Mouse (Mus musculus): ENCODE measurements at regions not wholly inside any gene's neighbourhood (a gene's known extent, or its start where the extent isn't known, plus 50 kb on each side); places are given as distances from the start of the nearest gene placed in this dataset.

GRCm38 (mm10) chr1:88995945-88996344, 74.3 kb upstream of the Sh3bp4 start:
- TF ChIP-seq CTCF (IDR thresholded peaks at IDR 0.05; ENCODE audit: extremely low read depth, insufficient read depth, low read length) (no peak), POLR2A (IDR thresholded peaks at IDR 0.05; ENCODE audit: extremely low read depth, insufficient read depth, low read length) (no peak)

All from cortical plate, adult 2 months (tissue).